Mouse (Mus musculus): ENCODE measurements around the gene Sox1. TPM values are rescaled to one million over a fixed set of nuclear protein-coding genes. Genes with fewer than 3 reads are reported as not detected.

Sox1 gene
- 0.05 TPM in 1 of 2 replicates, not detected in the other for polyA plus RNA-seq (2014; fragmentation: Nextera tagmentation; extraction: Ambion mirVana)

- Histone ChIP-seq H3K4me2 (ENCODE audit: low read length) (peak within 1 kb of the TSS; percentile 59), H3K36me3 (ENCODE audit: control insufficient read depth, insufficient read depth, low read length) (no peaks in the 10 kb centered on the region), H3K9me3 (ENCODE audit: control insufficient read depth, low read length) (no peaks in the 10 kb centered on the region), H3K4me3 (ENCODE audit: low read depth, low read length) (peak within 1 kb of the TSS; percentile 32), H3K27ac (ENCODE audit: low read depth) (no peak within 1 kb of the TSS), H3K4me1 (replicated peaks; ENCODE audit: control insufficient read depth, insufficient read depth, low read length) (0 out of 2 replicates have a peak, but pooled peaks cover 7% of the 10 kb centered on the region), H3K9ac (ENCODE audit: low read length) (no peak within 1 kb of the TSS), H3K27me3 (replicated peaks; ENCODE audit: control insufficient read depth, insufficient read depth, low read length) (peaks cover 100% of the 10 kb centered on the region)
- WGBS: under 1% methylated on average over 86 of the region's 89 CpGs
- peak; percentile 51; the same call in 1 of the 2 replicates for ATAC-seq (replicated peaks; ENCODE audit: low FRiP score, low TSS enrichment, low read depth)
- DNase-seq (ENCODE audit: low spot score): peak; percentile 76
Measured at GRCm38 (mm10) chr8:12395071-12396031, at the start of gene Sox1. Sox1 (plus strand) TSS chr8:12395295.

GRCm38 (mm10) chr8:12345881-12346280, 49.2 kb upstream of the Sox1 start:
- 43% methylated on average over 4 of the region's 4 CpGs for WGBS
- H3K27ac ChIP-seq (ENCODE audit: low read depth): no peak overlapping the region
- no peak overlapping the region for H3K4me3 ChIP-seq (ENCODE audit: low read depth, low read length)
- no peaks in the 10 kb centered on the region for H3K36me3 ChIP-seq (ENCODE audit: control insufficient read depth, insufficient read depth, low read length)
- DNase-seq (ENCODE audit: low spot score) (no peak), ATAC-seq (replicated peaks; ENCODE audit: low FRiP score, low TSS enrichment, low read depth) (no peak)
- H3K4me2 ChIP-seq (ENCODE audit: low read length): no peak overlapping the region
- no peaks in the 10 kb centered on the region for H3K9me3 ChIP-seq (ENCODE audit: control insufficient read depth, low read length)
- no peaks in the 10 kb centered on the region for H3K4me1 ChIP-seq (replicated peaks; ENCODE audit: control insufficient read depth, insufficient read depth, low read length)
- no peaks in the 10 kb centered on the region for H3K27me3 ChIP-seq (replicated peaks; ENCODE audit: control insufficient read depth, insufficient read depth, low read length)
- H3K9ac ChIP-seq (ENCODE audit: low read length): no peak overlapping the region

- no peak for DNase-seq (ENCODE audit: low spot score)
- H3K27me3 ChIP-seq (replicated peaks; ENCODE audit: control insufficient read depth, insufficient read depth, low read length): no peaks in the 10 kb centered on the region
- no peaks in the 10 kb centered on the region for H3K4me1 ChIP-seq (replicated peaks; ENCODE audit: control insufficient read depth, insufficient read depth, low read length)
- H3K9me3 ChIP-seq (ENCODE audit: control insufficient read depth, low read length): no peaks in the 10 kb centered on the region
- ATAC-seq (replicated peaks; ENCODE audit: low FRiP score, low TSS enrichment, low read depth): no peak
- WGBS: 72% methylated on average over 11 of the region's 11 CpGs
- no peaks in the 10 kb centered on the region for H3K36me3 ChIP-seq (ENCODE audit: control insufficient read depth, insufficient read depth, low read length)
- H3K9ac ChIP-seq (ENCODE audit: low read length): no peak overlapping the region
- H3K4me2 ChIP-seq (ENCODE audit: low read length): no peak overlapping the region
- no peak overlapping the region for H3K4me3 ChIP-seq (ENCODE audit: low read depth, low read length)
- H3K27ac ChIP-seq (ENCODE audit: low read depth): no peak overlapping the region
Measured at GRCm38 (mm10) chr8:12346870-12347269, 48.2 kb upstream of the Sox1 start.

GRCm38 (mm10) chr8:12348306-12348705, 46.8 kb upstream of the Sox1 start:
- no peak overlapping the region for H3K4me3 ChIP-seq (ENCODE audit: low read depth, low read length)
- H3K4me1 ChIP-seq (replicated peaks; ENCODE audit: control insufficient read depth, insufficient read depth, low read length): no peaks in the 10 kb centered on the region
- WGBS: 77% methylated on average over 1 of the region's 1 CpGs
- H3K9me3 ChIP-seq (ENCODE audit: control insufficient read depth, low read length): no peaks in the 10 kb centered on the region
- H3K27ac ChIP-seq (ENCODE audit: low read depth): no peak overlapping the region
- H3K4me2 ChIP-seq (ENCODE audit: low read length): no peak overlapping the region
- no peaks in the 10 kb centered on the region for H3K27me3 ChIP-seq (replicated peaks; ENCODE audit: control insufficient read depth, insufficient read depth, low read length)
- no peak for DNase-seq (ENCODE audit: low spot score)
- H3K36me3 ChIP-seq (ENCODE audit: control insufficient read depth, insufficient read depth, low read length): no peaks in the 10 kb centered on the region
- H3K9ac ChIP-seq (ENCODE audit: low read length): no peak overlapping the region
- no peak for ATAC-seq (replicated peaks; ENCODE audit: low FRiP score, low TSS enrichment, low read depth)

GRCm38 (mm10) chr8:12349591-12349990, 45.5 kb upstream of the Sox1 start:
- H3K4me2 ChIP-seq (ENCODE audit: low read length): no peak overlapping the region
- no peaks in the 10 kb centered on the region for H3K27me3 ChIP-seq (replicated peaks; ENCODE audit: control insufficient read depth, insufficient read depth, low read length)
- no peak overlapping the region for H3K4me3 ChIP-seq (ENCODE audit: low read depth, low read length)
- no peaks in the 10 kb centered on the region for H3K36me3 ChIP-seq (ENCODE audit: control insufficient read depth, insufficient read depth, low read length)
- ATAC-seq (replicated peaks; ENCODE audit: low FRiP score, low TSS enrichment, low read depth) (no peak), DNase-seq (ENCODE audit: low spot score) (no peak)
- 48% methylated on average over 2 of the region's 2 CpGs for WGBS
- no peak overlapping the region for H3K27ac ChIP-seq (ENCODE audit: low read depth)
- no peaks in the 10 kb centered on the region for H3K9me3 ChIP-seq (ENCODE audit: control insufficient read depth, low read length)
- no peak overlapping the region for H3K9ac ChIP-seq (ENCODE audit: low read length)
- no peaks in the 10 kb centered on the region for H3K4me1 ChIP-seq (replicated peaks; ENCODE audit: control insufficient read depth, insufficient read depth, low read length)

GRCm38 (mm10) chr8:12351121-12351520, 44.0 kb upstream of the Sox1 start:
- H3K4me3 ChIP-seq (ENCODE audit: low read depth, low read length): no peak overlapping the region
- ATAC-seq (replicated peaks; ENCODE audit: low FRiP score, low TSS enrichment, low read depth): no peak
- H3K9ac ChIP-seq (ENCODE audit: low read length): no peak overlapping the region
- H3K27me3 ChIP-seq (replicated peaks; ENCODE audit: control insufficient read depth, insufficient read depth, low read length): no peaks in the 10 kb centered on the region
- H3K4me1 ChIP-seq (replicated peaks; ENCODE audit: control insufficient read depth, insufficient read depth, low read length): no peaks in the 10 kb centered on the region
- H3K9me3 ChIP-seq (ENCODE audit: control insufficient read depth, low read length): no peaks in the 10 kb centered on the region
- H3K27ac ChIP-seq (ENCODE audit: low read depth): no peak overlapping the region
- H3K36me3 ChIP-seq (ENCODE audit: control insufficient read depth, insufficient read depth, low read length): no peaks in the 10 kb centered on the region
- no peak overlapping the region for H3K4me2 ChIP-seq (ENCODE audit: low read length)
- DNase-seq (ENCODE audit: low spot score): no peak

- ATAC-seq (replicated peaks; ENCODE audit: low FRiP score, low TSS enrichment, low read depth) (no peak), DNase-seq (ENCODE audit: low spot score) (no peak)
- no peaks in the 10 kb centered on the region for H3K27me3 ChIP-seq (replicated peaks; ENCODE audit: control insufficient read depth, insufficient read depth, low read length)
- H3K9me3 ChIP-seq (ENCODE audit: control insufficient read depth, low read length): no peaks in the 10 kb centered on the region
- WGBS: 72% methylated on average over 10 of the region's 10 CpGs
- H3K4me3 ChIP-seq (ENCODE audit: low read depth, low read length): no peak overlapping the region
- no peak overlapping the region for H3K9ac ChIP-seq (ENCODE audit: low read length)
- H3K27ac ChIP-seq (ENCODE audit: low read depth): no peak overlapping the region
- H3K4me1 ChIP-seq (replicated peaks; ENCODE audit: control insufficient read depth, insufficient read depth, low read length): no peaks in the 10 kb centered on the region
- no peak overlapping the region for H3K4me2 ChIP-seq (ENCODE audit: low read length)
- no peaks in the 10 kb centered on the region for H3K36me3 ChIP-seq (ENCODE audit: control insufficient read depth, insufficient read depth, low read length)
Measured at GRCm38 (mm10) chr8:12354406-12355025, 40.6 kb upstream of the Sox1 start.

GRCm38 (mm10) chr8:12368161-12368560, 26.9 kb upstream of the Sox1 start:
- Histone ChIP-seq H3K4me1 (replicated peaks; ENCODE audit: control insufficient read depth, insufficient read depth, low read length) (no peaks in the 10 kb centered on the region), H3K27me3 (replicated peaks; ENCODE audit: control insufficient read depth, insufficient read depth, low read length) (0 out of 2 replicates have a peak, but pooled peaks cover 2% of the 10 kb centered on the region), H3K4me3 (ENCODE audit: low read depth, low read length) (no peak overlapping the region), H3K4me2 (ENCODE audit: low read length) (no peak overlapping the region), H3K36me3 (ENCODE audit: control insufficient read depth, insufficient read depth, low read length) (no peaks in the 10 kb centered on the region), H3K9ac (ENCODE audit: low read length) (no peak overlapping the region), H3K27ac (ENCODE audit: low read depth) (no peak overlapping the region), H3K9me3 (ENCODE audit: control insufficient read depth, low read length) (no peaks in the 10 kb centered on the region)
- WGBS: 56% methylated on average over 7 of the region's 7 CpGs
- no peak for ATAC-seq (replicated peaks; ENCODE audit: low FRiP score, low TSS enrichment, low read depth)
- DNase-seq (ENCODE audit: low spot score): no peak
